Mouse (Mus musculus) spleen, postnatal 10 days (tissue): ENCODE results near the gene Accsl.

Experiments used
- DNase-seq, 2 experiments: peaks; one replicate each; pipeline ENCODE4 v3.0.0; 2021 to 2022; ENCODE audit warnings: low spot score in 2 of 2

The Accsl gene

GRCm38 (mm10) chr2:93869107-93869600, at the start of gene Accsl:
Accsl (minus strand) TSS chr2:93869157.
- DNase-seq = no peak

DNA sequence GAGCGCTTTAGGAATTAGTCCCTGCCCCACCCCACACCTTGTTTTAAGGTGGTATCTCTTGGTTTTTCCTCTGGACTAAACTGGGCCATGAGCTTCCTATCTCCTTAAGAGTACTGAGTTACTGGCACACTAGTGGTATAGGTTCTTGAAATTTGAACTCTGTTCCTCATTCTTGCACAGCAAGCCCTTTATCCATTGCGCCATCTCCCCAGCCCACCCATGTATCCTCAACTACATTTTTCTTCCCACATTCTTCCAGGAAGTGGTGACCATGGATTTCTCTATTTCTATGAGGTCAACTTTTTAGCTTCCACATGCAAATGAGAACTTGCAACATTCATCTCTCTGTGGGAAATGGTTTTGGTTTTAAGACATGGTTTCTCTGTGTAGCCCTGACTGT, 44.6 kb upstream of the Accsl start:
- DNase-seq = no peak

DNA sequence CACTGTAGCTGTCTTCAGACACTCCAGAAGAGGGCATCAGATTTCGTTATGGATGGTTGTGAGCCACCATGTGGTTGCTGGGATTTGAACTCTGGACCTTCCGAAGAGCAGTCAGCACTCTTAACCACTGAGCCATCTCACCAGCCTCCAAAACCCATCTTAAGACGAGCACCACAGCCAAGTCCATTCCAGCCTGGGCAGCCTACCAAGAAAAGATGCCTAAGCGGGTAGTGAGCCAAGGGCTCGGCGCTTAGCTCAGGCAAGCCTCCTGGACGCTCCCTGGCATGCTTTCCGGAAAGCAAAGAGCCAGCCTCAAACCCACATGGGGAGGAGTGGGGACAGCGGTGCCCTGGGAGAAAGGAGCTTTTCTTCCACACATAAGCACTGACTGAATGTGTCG, 43.0 kb upstream of the Accsl start:
- DNase-seq = no peak

DNA sequence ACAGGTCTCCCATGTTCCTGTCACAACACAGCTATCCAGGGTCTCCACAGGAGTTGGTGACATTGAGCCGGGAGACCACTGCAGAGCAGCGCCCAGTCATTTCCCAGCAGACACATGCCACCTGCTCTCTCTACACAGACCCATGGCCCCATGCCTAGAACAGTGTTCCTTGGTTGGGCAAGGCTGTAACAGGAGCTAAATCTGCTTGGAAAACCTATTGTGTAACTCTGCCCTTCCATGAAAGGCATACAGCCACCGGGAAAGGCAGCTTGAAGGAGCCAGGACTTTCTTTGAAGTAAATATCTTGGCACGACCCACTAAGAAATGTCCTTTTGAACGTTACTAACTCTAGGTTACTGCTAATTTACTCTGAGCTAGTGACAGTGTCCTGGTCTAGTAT, 40.8 kb upstream of the Accsl start:
- DNase-seq = no peak

DNA sequence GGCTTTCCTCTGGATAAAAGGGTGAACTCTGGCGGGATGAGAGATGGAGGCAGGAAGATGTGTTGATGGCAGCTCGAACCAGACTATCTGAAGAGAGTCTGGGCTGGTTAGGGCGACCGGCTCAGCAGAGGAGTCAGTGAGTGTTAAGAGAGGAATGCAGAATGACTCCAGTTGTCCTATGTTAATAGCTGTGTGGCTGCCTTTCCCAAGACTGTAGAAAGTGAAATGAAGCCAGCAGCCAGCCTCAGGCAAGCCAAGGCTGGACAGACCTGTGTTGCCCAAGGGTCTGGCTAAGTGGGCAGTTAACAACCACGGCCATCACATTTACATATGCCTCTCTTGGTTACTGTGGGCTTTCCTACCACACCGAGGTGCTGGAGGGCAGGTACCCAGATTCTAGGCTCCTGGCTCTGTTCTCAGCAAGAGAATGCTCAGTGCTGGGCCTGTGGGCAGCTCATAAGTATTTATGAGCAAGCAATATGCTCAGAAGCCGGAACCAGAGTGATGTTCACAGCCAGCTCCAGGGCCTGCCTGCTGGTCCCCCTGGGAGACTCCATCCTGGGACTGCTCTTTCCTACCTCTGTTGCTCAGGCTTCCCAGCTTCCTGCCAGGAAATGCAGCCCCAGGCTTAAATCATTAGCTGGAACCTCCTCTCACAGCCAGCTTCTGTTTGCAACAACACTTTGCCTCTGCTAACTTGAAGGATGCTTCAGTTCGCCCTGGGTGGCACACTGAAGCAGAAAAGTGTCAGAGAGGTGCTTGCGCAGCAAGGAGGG, 38.8 kb upstream of the Accsl start:
- no peak for DNase-seq

DNA sequence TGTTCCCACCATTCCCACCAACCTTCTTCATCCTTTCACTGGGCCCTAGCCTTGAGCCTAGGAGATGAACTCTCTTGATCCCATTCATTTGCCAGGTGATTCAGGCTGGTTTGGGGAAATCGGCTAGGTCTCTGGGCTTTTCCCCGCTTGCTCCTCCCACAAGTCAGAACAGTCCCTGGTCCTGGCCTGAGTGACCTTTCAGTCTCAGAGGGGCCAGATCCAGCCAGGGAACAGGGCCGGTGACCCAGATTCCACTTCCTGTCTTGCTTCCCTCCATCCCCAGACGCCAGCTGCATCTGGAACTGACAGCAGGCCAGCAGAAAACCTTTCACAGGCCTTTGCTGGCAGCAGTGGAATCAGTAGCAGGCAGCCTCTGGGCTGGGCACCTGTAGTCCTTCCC, 37.4 kb upstream of the Accsl start:
- DNase-seq = no peak

GRCm38 (mm10) chr2:93903415-93903814, 34.5 kb upstream of the Accsl start:
- DNase-seq = no peak

DNA sequence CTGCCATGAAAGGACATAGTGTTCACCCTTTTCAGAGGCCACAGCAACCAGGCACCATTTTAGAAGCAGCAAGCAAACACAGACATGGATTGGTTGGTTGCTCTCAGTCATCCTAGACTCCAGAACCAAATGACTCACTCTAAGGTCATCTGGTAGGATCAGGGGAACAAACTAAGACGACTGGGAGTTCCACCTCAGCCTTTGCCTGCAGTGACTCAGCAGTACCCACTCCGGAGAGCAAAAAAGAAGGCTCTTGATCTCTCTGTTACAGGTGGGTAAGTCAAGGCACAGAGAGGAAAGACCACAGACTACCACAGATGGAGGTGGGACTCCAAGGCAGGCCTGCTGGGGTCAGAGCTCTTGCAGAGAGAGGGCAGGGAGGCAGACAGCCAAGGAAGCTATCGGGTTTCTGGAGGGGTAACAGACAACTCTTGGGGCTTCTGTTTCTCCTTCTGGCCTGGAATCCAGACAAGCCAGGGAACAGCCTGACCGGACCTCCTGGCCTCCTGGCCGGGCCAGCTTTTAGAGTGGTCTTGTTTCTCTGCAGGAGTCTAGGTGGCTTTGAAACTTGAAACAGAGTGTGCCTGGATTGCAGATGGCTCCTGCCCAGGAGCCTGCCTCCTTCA, 33.8 kb upstream of the Accsl start:
- DNase-seq = no peak

- DNase-seq = no peak
These were observed 30.7 kb upstream of the Accsl start for GRCm38 (mm10) chr2:93899397-93900380.

DNA sequence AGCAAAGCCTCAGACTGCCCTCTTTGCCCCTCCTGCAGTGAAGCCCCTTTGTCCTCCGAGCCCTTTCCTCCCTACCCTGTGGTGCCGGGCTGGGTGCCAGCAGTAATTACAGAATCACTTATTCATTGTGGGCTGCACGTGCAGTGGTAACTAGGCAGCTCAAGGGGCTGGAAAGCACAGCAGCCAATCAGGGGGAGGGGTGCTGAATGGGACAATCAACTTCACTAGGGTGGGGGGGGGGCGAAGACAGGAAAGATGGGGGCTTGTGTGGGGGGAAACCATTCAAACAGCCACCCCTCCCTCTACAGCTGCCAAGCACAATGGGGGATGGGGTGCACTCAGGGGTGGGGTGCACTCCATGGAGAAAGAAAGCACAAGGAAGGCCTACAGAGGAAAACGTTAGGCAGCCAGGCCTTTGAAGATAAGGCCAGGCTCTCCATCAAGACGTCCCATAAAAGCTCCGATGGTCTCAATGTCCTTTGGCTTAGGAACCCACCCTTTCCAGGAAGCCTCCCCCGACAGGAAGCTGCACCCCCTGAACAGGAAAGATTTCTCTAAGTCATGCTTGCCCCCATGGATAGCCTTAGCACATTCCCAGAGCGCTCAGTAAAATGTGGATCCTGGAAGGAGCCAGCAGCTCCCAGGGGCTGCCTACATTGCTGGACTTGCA, 22.8 kb upstream of the Accsl start:
- no peak for DNase-seq

- DNase-seq = no peak
These were observed 21.2 kb upstream of the Accsl start for GRCm38 (mm10) chr2:93890143-93890542.

DNA sequence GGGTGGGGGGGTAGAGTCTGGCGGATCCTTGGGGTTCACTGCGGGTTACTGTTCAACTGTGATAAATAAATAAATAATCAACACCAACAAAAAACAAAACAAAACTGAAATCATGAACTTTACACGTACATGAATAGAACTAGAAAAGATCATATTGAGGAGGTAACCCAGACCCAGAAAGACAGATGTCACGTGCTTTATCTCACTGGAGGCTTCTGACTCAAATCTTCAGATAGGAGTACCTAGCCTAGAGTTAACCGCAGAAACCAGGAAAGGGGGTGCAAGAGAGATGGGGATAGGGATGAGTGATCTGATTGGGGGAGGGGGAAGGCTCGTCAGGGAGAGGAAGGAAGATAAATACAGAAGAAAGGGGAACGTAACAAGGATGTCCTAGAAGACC, 20.1 kb upstream of the Accsl start:
- no peak for DNase-seq

DNA sequence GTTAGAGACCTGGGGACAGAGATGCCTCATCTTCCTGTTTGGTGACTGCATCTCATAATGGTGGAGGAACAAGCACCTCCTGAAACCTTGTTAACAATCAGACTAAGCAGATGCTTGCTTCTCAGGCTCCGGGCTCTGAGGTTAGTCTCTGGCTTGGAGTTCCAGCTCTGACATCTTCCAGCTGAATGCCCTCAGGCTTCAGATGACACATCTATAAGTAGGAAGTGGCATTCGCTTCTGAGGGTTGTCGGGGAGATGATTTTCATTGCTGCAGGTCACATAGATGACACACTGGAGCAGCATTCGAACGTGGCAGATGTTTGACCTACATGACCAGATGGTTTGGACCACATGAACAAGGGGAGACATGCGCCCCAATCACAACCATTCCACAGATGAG, 19.4 kb upstream of the Accsl start:
- DNase-seq = no peak

GRCm38 (mm10) chr2:93887273-93887672, 18.3 kb upstream of the Accsl start:
- no peak for DNase-seq

GRCm38 (mm10) chr2:93886013-93886794, 17.2 kb upstream of the Accsl start:
- DNase-seq = no peak

GRCm38 (mm10) chr2:93883066-93883465, 14.1 kb upstream of the Accsl start:
- DNase-seq = no peak

- no peak for DNase-seq
These were observed 12.8 kb upstream of the Accsl start for GRCm38 (mm10) chr2:93881640-93882367.

GRCm38 (mm10) chr2:93880981-93881380, 12.0 kb upstream of the Accsl start:
- DNase-seq = no peak

GRCm38 (mm10) chr2:93880450-93880849, 11.5 kb upstream of the Accsl start:
- no peak for DNase-seq

DNA sequence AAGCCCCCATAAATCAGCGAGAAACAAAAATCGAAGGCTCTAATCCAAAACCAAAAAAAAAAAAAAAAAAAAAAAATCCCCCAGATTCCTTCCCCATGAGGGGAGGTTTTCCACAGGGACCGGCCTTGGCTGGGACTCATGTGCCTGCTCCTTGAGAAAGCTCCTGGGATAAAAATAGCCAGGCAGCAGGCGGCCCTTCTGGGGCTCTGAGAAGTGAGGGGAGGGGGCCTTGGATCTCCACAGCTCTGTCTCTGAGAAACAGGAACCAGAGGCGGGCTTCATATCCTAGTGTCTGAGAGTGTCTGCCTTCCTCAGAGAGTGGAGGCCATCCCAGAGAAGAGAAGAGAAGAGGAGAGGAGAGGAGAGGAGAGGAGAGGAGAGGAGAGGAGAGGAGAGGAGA, 8.0 kb upstream of the Accsl start:
- DNase-seq = no peak
